Mouse (Mus musculus) left cerebral cortex, postnatal 25 days (tissue): ENCODE measurements at regions not wholly inside any gene's neighbourhood (a gene's known extent, or its start where the extent isn't known, plus 50 kb on each side); places are given as distances from the start of the nearest gene placed in this dataset.

Experiments used
- DNase-seq, 2 experiments: peaks; one replicate each; pipeline ENCODE4 v3.0.0; 2022; ENCODE audit warnings: low spot score in 2 of 2, mixed read lengths in 1 of 2
- intact Hi-C: fragments of 180-260 bp; cut with DNase I; formaldehyde crosslinking; loops from one replicate; pipeline ENCODE4 v1.15.1; 2025

- intact Hi-C loops = no loop called here
- DNase-seq = peak in 1 of 2 experiments; percentile 12
Observed at GRCm38 (mm10) chr16:80398118-80398517, 802.4 kb upstream of the Ncam2 start.

DNA sequence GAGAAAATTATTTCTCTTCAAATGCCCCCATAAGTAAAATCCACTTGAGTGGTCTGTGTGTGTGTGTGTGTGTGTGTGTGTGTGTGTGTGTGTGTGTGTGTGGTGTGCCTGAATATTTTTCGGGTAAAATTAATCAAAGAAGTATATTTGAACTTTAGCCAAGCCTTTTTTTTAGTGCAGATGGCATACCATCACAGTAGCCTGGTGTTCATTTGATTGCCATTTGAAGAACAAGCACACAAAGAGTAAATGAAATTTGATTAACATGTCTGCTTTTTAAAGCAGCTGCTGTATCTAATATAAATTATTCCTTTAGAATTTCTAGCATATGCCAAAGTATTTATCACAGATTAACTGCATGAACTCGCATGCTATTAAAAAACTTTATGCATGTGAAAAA lies 796.1 kb upstream of the Ncam2 start:
- intact Hi-C loops = no loop called here
- no peak for DNase-seq

DNA sequence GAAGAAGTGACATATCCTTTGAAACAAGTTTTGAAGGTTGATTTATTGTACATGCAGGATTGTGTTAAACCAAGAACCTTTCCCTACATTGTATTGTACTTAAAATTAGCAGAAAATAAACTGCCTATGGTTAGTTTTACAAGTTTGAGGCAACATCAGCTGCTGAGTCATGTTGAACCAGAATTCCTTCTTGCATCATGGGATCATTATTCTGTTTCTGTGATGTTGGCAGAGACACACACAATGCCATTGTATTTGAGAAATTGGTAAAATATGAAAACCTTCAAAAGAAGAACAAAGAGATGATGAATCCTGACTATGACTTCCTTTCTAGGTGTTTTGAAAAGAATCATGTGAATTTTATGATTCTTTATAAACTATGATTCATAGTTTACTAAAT lies 791.9 kb upstream of the Ncam2 start:
- DNase-seq = no peak

More for the DNA sequence above, 791.9 kb upstream of the Ncam2 start:
- intact Hi-C loops = no loop called here
